Mouse (Mus musculus) liver, adult 2 months (tissue): Measurements from ENCODE around the gene Pgs1.

ENCODE experiments used
- CTCF ChIP-seq: fragments of 200-500 bp; IDR thresholded peaks from 2 replicates; pipeline ENCODE4 v1.5.1; 2011; ENCODE audit warnings: low read depth, low read length, control low read depth
- POLR2A ChIP-seq: fragments of 200-500 bp; IDR thresholded peaks from 2 replicates; pipeline ENCODE4 v1.6.1; 2011; ENCODE audit warnings: low read length, control low read depth; ENCODE audit not compliant: insufficient read depth; ENCODE audit errors: extremely low read depth

DNA sequence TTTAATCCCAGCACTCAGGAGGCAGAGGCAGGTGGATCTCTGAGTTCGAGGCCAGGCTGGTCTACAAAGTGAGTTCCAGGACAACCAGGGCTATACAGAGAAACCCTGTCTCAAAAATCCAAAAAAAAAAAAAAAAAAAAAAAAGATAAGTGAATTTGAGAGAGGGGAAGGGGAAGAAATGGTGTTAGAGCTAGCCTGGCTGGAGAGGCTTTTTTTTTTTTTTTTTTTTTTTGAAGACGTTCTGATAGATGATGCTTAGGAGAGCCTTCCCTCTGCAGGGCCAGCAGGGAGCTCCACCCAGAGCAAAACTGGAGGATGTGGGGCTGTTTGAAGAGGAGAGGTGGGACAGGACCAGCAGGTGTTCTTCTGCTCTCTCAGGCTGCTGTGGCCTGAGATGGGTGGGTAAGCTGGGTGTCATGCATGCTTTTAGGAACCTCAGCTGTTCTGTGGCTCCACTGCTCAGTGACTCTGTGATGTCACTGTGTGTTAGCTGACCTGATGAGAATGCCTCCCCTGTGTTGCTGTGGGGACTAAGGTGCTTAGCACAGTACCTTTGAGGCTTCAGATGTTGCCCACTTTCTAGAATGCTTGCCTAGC is 14.3 kb upstream of the Pgs1 start:
- TF ChIP-seq CTCF (no peak), POLR2A (no peak)
